Mouse (Mus musculus): ENCODE measurements around the gene Cdk7. TPM values are rescaled to one million over a fixed set of nuclear protein-coding genes. Genes with fewer than 3 reads are reported as not detected.

Cdk7 gene
- total and polyA plus RNA-seq, 3 experiments = 29.4 to 56.9 (median 47.8) TPM

DNA sequence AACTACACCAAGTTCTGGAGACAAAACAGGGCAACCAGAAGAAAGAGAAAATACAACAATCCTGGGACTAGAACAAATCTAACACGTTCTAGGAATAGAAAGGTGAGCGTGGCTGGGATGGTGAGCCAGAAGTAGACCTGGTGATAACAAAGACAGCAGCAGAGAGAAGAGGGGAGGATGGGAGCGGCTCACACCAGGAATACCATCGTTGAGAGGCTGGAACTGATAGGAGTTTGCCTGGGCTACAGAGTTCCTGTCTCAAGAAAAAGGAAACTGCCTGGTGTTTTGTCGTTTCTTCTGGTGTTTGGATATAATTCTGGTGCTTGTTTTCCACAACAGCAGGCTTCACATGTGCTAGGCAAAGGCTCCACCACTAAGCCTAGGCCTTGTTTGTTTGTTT, 2.7 kb downstream of the Cdk7 start:
- dilution Hi-C loops (cut with MboI; ENCODE audit: extremely low pct_ligation_motif_present, extremely low pct_unique_long_range_greater_than_20kb, low sequenced_read_pairs) = no loop called here

GRCm38 (mm10) chr13:100725194-100725593, 5.5 kb downstream of the Cdk7 start:
- Histone ChIP-seq H3K79me2 (replicated peaks; ENCODE audit: control insufficient read depth, extremely low read depth, insufficient read depth, poor library complexity, severe bottlenecking) (peaks cover 53% of the 10 kb centered on the region), H3K9me3 (replicated peaks; ENCODE audit: low read length) (no peaks in the 10 kb centered on the region), H3K4me1 (ENCODE audit: control insufficient read depth in 1 of 2, insufficient read depth in 2 of 2) (peaks cover 0 to 14% of the 10 kb centered on the region in 2 experiments; a peak in 2 of 4 replicates), H3K27me3 (replicated peaks) (no peaks in the 10 kb centered on the region), H3K4me2 (ENCODE audit: insufficient read depth, low read depth, poor library complexity, severe bottlenecking) (no peak overlapping the region), H3K4me3 (replicated peaks in 1 of 3; ENCODE audit: low read depth in 2 of 3, low read length in 2 of 3, poor library complexity in 1 of 3) (no peak overlapping the region), H3K36me3 (replicated peaks in 1 of 2; ENCODE audit: control insufficient read depth in 1 of 2, insufficient read depth in 1 of 2, low read length in 1 of 2) (peaks cover 26 to 64% of the 10 kb centered on the region in 2 experiments), H3K27ac (ENCODE audit: insufficient read depth, low read depth) (no peak overlapping the region), H3K9ac (ENCODE audit: insufficient read depth, low read depth) (no peak overlapping the region)
- dilution Hi-C loops (cut with MboI; ENCODE audit: extremely low pct_ligation_motif_present, extremely low pct_unique_long_range_greater_than_20kb, low sequenced_read_pairs) (no loop called here), in situ Hi-C loops (cut with MboI; ENCODE audit: low pct_ligation_motif_present, low pct_unique_long_range_greater_than_20kb, low sequenced_read_pairs) (no loop called here)
- DNase-seq (ENCODE audit: extremely low read depth) = no peak
- TF ChIP-seq USF2 (conservative IDR thresholded peaks at IDR 0.05; ENCODE audit: low read depth, low read length) (no peak), MXI1 (IDR thresholded peaks at IDR 0.05; ENCODE audit: low read depth, low read length) (no peak), USF1 (IDR thresholded peaks at IDR 0.05; ENCODE audit: low read depth, low read length) (no peak), ZNF384 (IDR thresholded peaks at IDR 0.05; ENCODE audit: low read depth, low read length) (no peak), EP300 (IDR thresholded peaks at IDR 0.05; ENCODE audit: low read length) (no peak), MAFK (IDR thresholded peaks at IDR 0.05; ENCODE audit: insufficient replicate concordance, low read length) (no peak), CTCF (conservative IDR thresholded peaks at IDR 0.05 in 1 of 2, IDR thresholded peaks at IDR 0.05 in 1 of 2; ENCODE audit: low read depth in 2 of 2, low read length in 2 of 2) (no peak), ZKSCAN1 (IDR thresholded peaks at IDR 0.05; ENCODE audit: borderline replicate concordance, low read depth, low read length) (no peak), TCF12 (IDR thresholded peaks at IDR 0.05; ENCODE audit: low read depth, low read length) (no peak), JUN (IDR thresholded peaks at IDR 0.05; ENCODE audit: insufficient read depth, low read depth, low read length) (no peak), SMC3 (IDR thresholded peaks at IDR 0.05; ENCODE audit: low read depth, low read length) (no peak), CHD2 (IDR thresholded peaks at IDR 0.05; ENCODE audit: low read length) (no peak)

More for the DNA sequence above, 2.7 kb downstream of the Cdk7 start:
- H3K4me3 ChIP-seq (replicated peaks in 1 of 3; ENCODE audit: low read depth in 2 of 3, low read length in 2 of 3, poor library complexity in 1 of 3) = no peak overlapping the region
- H3K9me3 ChIP-seq (replicated peaks; ENCODE audit: low read length) = no peaks in the 10 kb centered on the region
- TF ChIP-seq RAD21 (IDR thresholded peaks at IDR 0.05; ENCODE audit: low read depth, low read length) (no peak), SMC3 (IDR thresholded peaks at IDR 0.05; ENCODE audit: low read depth, low read length) (no peak), RCOR1 (conservative IDR thresholded peaks at IDR 0.05; ENCODE audit: low read depth, low read length) (no peak), JUND (conservative IDR thresholded peaks at IDR 0.05; ENCODE audit: low read depth, low read length) (no peak), EP300 (IDR thresholded peaks at IDR 0.05; ENCODE audit: low read length) (no peak), MAZ (IDR thresholded peaks at IDR 0.05; ENCODE audit: low read depth, low read length) (no peak), KAT2A (IDR thresholded peaks at IDR 0.05; ENCODE audit: insufficient replicate concordance, low read length) (no peak), ETS1 (conservative IDR thresholded peaks at IDR 0.05; ENCODE audit: low read depth, low read length) (no peak)
- peaks cover 52% of the 10 kb centered on the region for H3K79me2 ChIP-seq (replicated peaks; ENCODE audit: control insufficient read depth, extremely low read depth, insufficient read depth, poor library complexity, severe bottlenecking)
- no peak overlapping the region for H3K27ac ChIP-seq (ENCODE audit: insufficient read depth, low read depth)
- peaks cover 0 to 14% of the 10 kb centered on the region in 2 experiments; a peak in 2 of 4 replicates for H3K4me1 ChIP-seq (ENCODE audit: control insufficient read depth in 1 of 2, insufficient read depth in 2 of 2)
- in situ Hi-C loops (cut with MboI; ENCODE audit: low pct_ligation_motif_present, low pct_unique_long_range_greater_than_20kb, low sequenced_read_pairs) = no loop called here
- peaks cover 15 to 42% of the 10 kb centered on the region in 2 experiments for H3K36me3 ChIP-seq (replicated peaks in 1 of 2; ENCODE audit: control insufficient read depth in 1 of 2, insufficient read depth in 1 of 2, low read length in 1 of 2)
- no peaks in the 10 kb centered on the region for H3K27me3 ChIP-seq (replicated peaks)
- DNase-seq (ENCODE audit: extremely low read depth) = no peak
- H3K4me2 ChIP-seq (ENCODE audit: insufficient read depth, low read depth, poor library complexity, severe bottlenecking) = no peak overlapping the region
- H3K9ac ChIP-seq (ENCODE audit: insufficient read depth, low read depth) = no peak overlapping the region

Measured in CH12.LX (cell line).